Mouse (Mus musculus): Measurements from ENCODE around the gene Gm10392.

- TF ChIP-seq CTCF (IDR thresholded peaks at IDR 0.05; ENCODE audit: control insufficient read depth, insufficient read depth, insufficient replicate concordance, low read depth, low read length) (no peak), POLR2A (IDR thresholded peaks at IDR 0.05; ENCODE audit: control insufficient read depth, low read depth, low read length) (no peak)
Observed at GRCm38 (mm10) chr11:77492311-77492871, 26.6 kb downstream of the Gm10392 start.
